Mouse (Mus musculus) heart, postnatal 0 days (tissue): Measurements from ENCODE around the gene Ankrd13b. TPM values are rescaled to one million over a fixed set of nuclear protein-coding genes. Genes with fewer than 3 reads are reported as not detected.

Source experiments
- ATAC-seq: fragments of 200-750 bp; cut with Nextera tagmentation; 2 replicates; pipeline ENCODE4 v1.8.0; 2017; ENCODE audit warnings: low read depth, moderate number of reproducible peaks, moderate library complexity; ENCODE audit not compliant: insufficient read depth
- DNase-seq: peaks from one replicate; pipeline ENCODE4 v3.0.0-alpha.2; 2016; ENCODE audit warnings: low spot score
- H3K27ac ChIP-seq: fragments of 300-500 bp; sonication (generic); 2 replicates; pipeline ENCODE4 v1.5.1; 2014; ENCODE audit warnings: low read depth, mild to moderate bottlenecking
- H3K27me3 ChIP-seq: fragments of 300-500 bp; sonication (generic); 2 replicates; pipeline ENCODE4 v1.6.1; 2014; ENCODE audit warnings: low read length, mixed read lengths; ENCODE audit not compliant: control insufficient read depth, insufficient read depth
- H3K36me3 ChIP-seq: fragments of 300-500 bp; sonication (generic); replicated peaks from 2 replicates; pipeline ENCODE4 v1.6.1; 2014; ENCODE audit warnings: low read length, mixed read lengths; ENCODE audit not compliant: control insufficient read depth, insufficient read depth
- H3K4me1 ChIP-seq: fragments of 300-500 bp; sonication (generic); 2 replicates; pipeline ENCODE4 v1.6.1; 2014; ENCODE audit warnings: antibody characterized with exemption; ENCODE audit not compliant: control insufficient read depth, insufficient read depth
- H3K4me2 ChIP-seq: fragments of 300-500 bp; sonication (generic); 2 replicates; pipeline ENCODE4 v1.6.1; 2014; ENCODE audit warnings: low read depth, mild to moderate bottlenecking, low read length, moderate library complexity
- H3K4me3 ChIP-seq: fragments of 300-500 bp; sonication (generic); 2 replicates; pipeline ENCODE4 v1.5.1; 2014; ENCODE audit warnings: low read depth, low read length
- H3K9ac ChIP-seq: fragments of 300-500 bp; sonication (generic); replicated peaks from 2 replicates; pipeline ENCODE4 v1.6.1; 2014; ENCODE audit warnings: low read depth, low read length, mixed read lengths
- H3K9me3 ChIP-seq: fragments of 300-500 bp; sonication (generic); replicated peaks from 2 replicates; pipeline ENCODE4 v1.6.1; 2016; ENCODE audit warnings: low read length; ENCODE audit not compliant: control insufficient read depth
- CTCF ChIP-seq: IDR thresholded peaks from 2 replicates; pipeline ENCODE4 v1.5.1; 2016; ENCODE audit warnings: antibody characterized with exemption, control low read depth, low read depth
- EP300 ChIP-seq: IDR thresholded peaks from 2 replicates; pipeline ENCODE4 v1.6.1; 2016; ENCODE audit warnings: antibody characterized with exemption, low read depth
- WGBS: fragments of 180-500 bp; shearing (Covaris S2); extraction: QIAGEN DNeasy Blood & Tissue Kit; methylation state at CpG from one replicate; pipeline ENCODE4 v1.1.7; 2014; 5-methylcytosine and 5-hydroxymethylcytosine counted together
- polyA plus RNA-seq: library from polyadenylated mRNA; unstranded; fragments of >200 nt; fragmentation: Nextera tagmentation; extraction: Ambion mirVana; gene quantifications from 2 replicates; pipeline ENCODE4 v1.2.1, GENCODE M21; 2015
- total RNA-seq: library from RNA; depleted of rRNA; stranded (reverse); fragments of >200 nt; gene quantifications from 2 replicates; pipeline ENCODE4 v1.2.3, GENCODE M21; 2014; ENCODE audit warnings: low replicate concordance

Ankrd13b gene
- total and polyA plus RNA-seq, 2 experiments from 2014 or later, result 2.6 to 6.4 TPM

DNA sequence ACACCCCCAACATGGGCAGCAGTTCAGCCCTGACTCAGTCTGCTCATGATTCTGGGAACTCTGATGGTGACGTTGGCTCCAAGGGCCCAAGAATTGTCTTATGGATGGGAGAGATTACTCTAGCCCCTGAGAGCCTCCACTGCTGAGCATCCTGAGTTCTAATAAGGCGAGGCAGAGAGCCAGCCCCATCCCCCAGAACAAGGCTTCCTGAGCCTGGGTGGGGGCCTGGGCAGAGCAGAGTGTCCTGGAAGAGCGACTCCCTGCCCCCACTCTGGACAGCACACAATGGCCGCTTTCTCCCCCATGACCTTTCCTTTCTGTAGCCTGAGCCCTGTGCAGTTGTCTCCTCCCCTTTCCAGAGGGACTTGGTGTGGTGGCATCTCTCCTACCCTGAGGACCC is 8.4 kb upstream of the Ankrd13b start:
- Histone ChIP-seq H3K9ac (no peak overlapping the region), H3K9me3 (no peaks in the 10 kb centered on the region), H3K4me3 (no peak overlapping the region), H3K4me1 (peaks cover 25% of the 10 kb centered on the region), H3K27ac (peak overlapping the region; percentile 94), H3K4me2 (peak overlapping the region; percentile 20; the same call in 1 of the 2 replicates), H3K36me3 (peaks cover 30% of the 10 kb centered on the region), H3K27me3 (no peaks in the 10 kb centered on the region)
- peak; percentile 36 for ATAC-seq
- DNase-seq, result peak; percentile 45
- 47% methylated on average over 4 of the region's 4 CpGs for WGBS
- no peak for TF ChIP-seq EP300
- TF ChIP-seq CTCF, result no peak

DNA sequence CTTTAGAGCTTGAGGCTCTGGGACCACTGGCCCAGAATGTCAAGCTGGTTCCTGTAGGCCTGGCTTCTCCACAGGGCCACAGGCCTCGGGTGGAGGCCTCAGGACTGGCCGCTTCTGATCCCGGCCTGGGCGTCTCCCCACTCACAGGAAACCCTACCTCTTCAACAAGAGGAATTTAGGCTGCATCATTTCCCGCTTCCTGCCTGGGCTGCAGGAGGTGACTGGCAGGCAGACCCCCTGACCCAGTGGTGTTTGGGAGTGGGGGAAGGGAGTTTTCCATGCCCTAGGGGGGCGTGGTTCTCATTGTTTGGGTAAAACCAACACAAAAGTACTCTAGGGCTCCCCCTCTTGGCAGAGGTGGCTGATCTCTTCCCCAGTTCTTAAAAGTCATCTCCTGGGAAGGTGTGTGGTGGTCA is 7.9 kb upstream of the Ankrd13b start:
- DNase-seq (peak; percentile 67), ATAC-seq (peak; percentile 27)
- Histone ChIP-seq H3K4me1 (peaks cover 25% of the 10 kb centered on the region), H3K27ac (peak overlapping the region; percentile 94), H3K4me3 (no peak overlapping the region), H3K9ac (no peak overlapping the region; the same call in 1 of the 2 replicates), H3K4me2 (peak overlapping the region; percentile 20; the same call in 1 of the 2 replicates), H3K9me3 (no peaks in the 10 kb centered on the region), H3K36me3 (peaks cover 25% of the 10 kb centered on the region), H3K27me3 (no peaks in the 10 kb centered on the region)
- TF ChIP-seq CTCF (peak; percentile 32), EP300 (peak; percentile 87; the same call in 1 of the 2 replicates)
- 56% methylated on average over 6 of the region's 6 CpGs for WGBS

DNA sequence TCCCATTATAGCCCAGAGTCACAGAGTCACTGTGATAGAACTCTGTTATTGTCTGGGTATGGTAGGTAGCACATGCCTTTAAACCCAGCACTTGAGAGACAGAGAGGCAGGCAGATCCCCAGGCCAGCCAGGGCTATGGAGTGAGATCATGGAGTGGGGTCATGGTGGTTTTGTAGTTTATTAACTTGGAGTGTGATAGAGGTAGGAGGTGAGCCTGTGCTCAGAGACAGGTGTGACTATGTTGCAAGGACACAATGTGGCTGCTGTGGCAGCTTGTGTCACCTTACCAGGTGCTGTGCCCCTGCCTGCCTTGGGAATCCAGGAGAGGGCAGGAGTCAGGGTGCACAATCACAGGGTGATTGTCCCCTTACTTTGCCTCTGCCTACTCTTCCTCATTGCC is 6.0 kb upstream of the Ankrd13b start:
- peaks cover 32% of the 10 kb centered on the region for H3K4me1 ChIP-seq
- ATAC-seq (no peak), DNase-seq (no peak)
- no peaks in the 10 kb centered on the region for H3K9me3 ChIP-seq
- H3K4me2 ChIP-seq, result peak overlapping the region; percentile 88; the same call in 1 of the 2 replicates
- no peak overlapping the region for H3K4me3 ChIP-seq
- H3K9ac ChIP-seq, result peak overlapping the region; percentile 23; the same call in 1 of the 2 replicates
- H3K27ac ChIP-seq, result peak overlapping the region; percentile 94; the same call in 1 of the 2 replicates
- TF ChIP-seq EP300 (no peak), CTCF (no peak)
- peaks cover 16% of the 10 kb centered on the region for H3K36me3 ChIP-seq
- no peaks in the 10 kb centered on the region for H3K27me3 ChIP-seq

DNA sequence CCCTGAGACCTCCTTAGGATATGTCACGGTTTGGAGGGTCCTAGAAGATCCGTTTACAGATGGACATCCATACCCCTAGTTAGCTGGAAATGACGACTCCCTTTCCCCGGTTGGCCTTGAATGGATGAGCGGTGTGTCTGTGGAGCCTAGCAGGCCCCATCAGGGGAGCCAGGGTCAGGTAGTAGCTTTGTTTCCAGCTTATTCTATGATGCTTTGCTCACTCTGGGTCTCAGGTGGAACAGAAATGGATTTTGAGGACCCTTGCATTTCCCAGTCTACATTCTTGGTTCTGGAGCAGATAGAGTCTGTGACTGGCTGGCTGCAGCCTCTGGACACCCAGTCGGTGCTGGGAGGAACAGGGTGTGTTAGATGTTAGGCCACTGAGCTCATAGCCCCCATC is 5.3 kb upstream of the Ankrd13b start:
- Histone ChIP-seq H3K4me2 (peak overlapping the region; percentile 88), H3K27me3 (no peaks in the 10 kb centered on the region), H3K9me3 (no peaks in the 10 kb centered on the region), H3K27ac (peak overlapping the region; percentile 97), H3K4me3 (peak overlapping the region; percentile 93), H3K9ac (peak overlapping the region; percentile 93; the same call in 1 of the 2 replicates), H3K4me1 (peaks cover 38% of the 10 kb centered on the region), H3K36me3 (peaks cover 9% of the 10 kb centered on the region)
- ATAC-seq, result no peak
- DNase-seq, result no peak
- 57% methylated on average over 6 of the region's 6 CpGs for WGBS
- TF ChIP-seq EP300 (no peak), CTCF (no peak)

DNA sequence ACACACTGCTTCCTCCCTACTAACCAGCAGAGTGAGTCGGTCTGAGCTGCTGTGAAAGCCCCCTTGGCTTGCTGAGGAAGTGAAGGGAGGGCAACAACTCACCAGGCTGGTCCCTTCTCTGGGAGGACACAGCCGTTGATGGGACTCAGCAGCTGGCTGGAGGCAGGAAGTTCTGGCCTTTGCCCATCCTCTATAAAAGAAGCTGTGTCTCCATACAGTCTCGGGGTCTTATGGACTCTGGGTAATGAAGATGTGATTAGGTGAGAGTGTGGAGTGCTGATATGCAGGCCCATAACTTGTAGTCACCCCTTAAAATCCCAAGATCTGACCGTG is 4.8 kb upstream of the Ankrd13b start:
- H3K4me1 ChIP-seq, result peaks cover 38% of the 10 kb centered on the region
- 19% methylated on average over 4 of the region's 4 CpGs for WGBS
- TF ChIP-seq EP300 (no peak), CTCF (no peak)
- DNase-seq, result no peak
- peaks cover 5% of the 10 kb centered on the region; the same call in 1 of the 2 replicates for H3K36me3 ChIP-seq
- H3K9ac ChIP-seq, result peak overlapping the region; percentile 93
- H3K4me3 ChIP-seq, result peak overlapping the region; percentile 93
- peak overlapping the region; percentile 97 for H3K27ac ChIP-seq
- H3K27me3 ChIP-seq, result no peaks in the 10 kb centered on the region
- no peak for ATAC-seq
- peak overlapping the region; percentile 88 for H3K4me2 ChIP-seq
- H3K9me3 ChIP-seq, result no peaks in the 10 kb centered on the region
